9 mouse cellular contexts compared by ENCODE assay signal in the genomic region with DNA sequence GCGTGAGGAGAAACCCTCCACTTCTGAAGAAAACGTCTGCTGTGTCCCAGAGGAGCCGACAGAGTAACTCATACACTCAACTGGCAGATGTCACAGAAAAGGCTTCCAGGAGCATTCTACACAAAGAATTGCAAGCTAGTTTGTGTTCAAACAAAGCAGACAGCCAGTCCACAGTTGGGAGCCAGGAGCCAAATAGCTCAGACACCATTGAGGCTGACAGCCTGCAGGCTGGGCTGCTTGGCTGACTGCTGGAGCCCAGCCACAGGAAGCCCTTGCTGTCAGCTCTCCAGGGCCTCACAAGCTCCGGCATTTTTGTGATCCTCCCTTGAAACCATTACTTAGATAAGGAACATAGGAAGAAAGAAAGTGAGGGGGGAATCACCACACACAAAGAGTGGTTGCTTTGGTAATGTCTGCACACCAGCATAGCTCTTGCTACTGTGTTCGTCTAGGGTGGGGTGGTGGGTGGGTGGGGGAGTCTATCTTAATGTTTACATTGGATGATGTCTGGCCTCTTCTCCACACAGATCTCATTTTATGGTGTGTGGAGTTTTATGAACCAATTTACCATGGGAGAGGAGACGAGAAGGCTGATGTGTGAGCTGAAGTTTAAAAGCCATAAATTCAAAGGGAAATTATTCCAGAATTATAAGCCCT.
A peak's percentile ranks its signal among the peaks of the same experiment; 100 is the strongest.
DNase-seq lines count a peak whose midpoint lies in the region; ATAC-seq lines count a peak whose summit lies in the region.
"Had no signal": no experiment of that assay in that cellular context is flagged by ENCODE, and none has a peak within 500 bp of the region (broad histone marks: within the 10 kb centered on the region; RNA-seq: fewer than 3 reads in every experiment).

No protein-coding gene starts in this region.

- H3K9me3 ChIP-seq in embryonic facial prominence, embryonic 11.5 days (replicated peaks; ENCODE audit: control insufficient read depth, low read length): no peaks in the 10 kb centered on the region
- H3K9me3 ChIP-seq in stomach, embryonic 15.5 days: no peaks in the 10 kb centered on the region

- no peak overlapping the region for H3K4me2 ChIP-seq in embryonic facial prominence, embryonic 11.5 days (ENCODE audit: low read depth, low read length)
- H3K4me2 ChIP-seq in stomach, embryonic 15.5 days: peak overlapping the region; percentile 8; the same call in 1 of the 2 replicates

- ATAC-seq in embryonic facial prominence, embryonic 11.5 days (replicated peaks; ENCODE audit: insufficient number of reproducible peaks, low FRiP score, low TSS enrichment, low read depth): no peak
- ATAC-seq in stomach, embryonic 15.5 days (ENCODE audit: insufficient read depth, low FRiP score, low read depth): no peak; the same call in 1 of the 2 replicates

- H3K36me3 ChIP-seq in embryonic facial prominence, embryonic 11.5 days (replicated peaks; ENCODE audit: control insufficient read depth, insufficient read depth, low read depth, low read length): no peaks in the 10 kb centered on the region
- no peaks in the 10 kb centered on the region for H3K36me3 ChIP-seq in stomach, embryonic 15.5 days

- no peak overlapping the region for H3K4me3 ChIP-seq in embryonic facial prominence, embryonic 11.5 days (ENCODE audit: low read depth, low read length)
- H3K4me3 ChIP-seq in stomach, embryonic 15.5 days (replicated peaks): no peak overlapping the region
- H3K4me3 ChIP-seq: heart, adult 2 months; myocyte had no signal

- H3K27me3 ChIP-seq in embryonic facial prominence, embryonic 11.5 days (ENCODE audit: control insufficient read depth, insufficient read depth, low read length): no peaks in the 10 kb centered on the region
- H3K27me3 ChIP-seq in stomach, embryonic 15.5 days (replicated peaks): no peaks in the 10 kb centered on the region

- H3K9ac ChIP-seq in embryonic facial prominence, embryonic 11.5 days (replicated peaks; ENCODE audit: low read length): no peak overlapping the region
- no peak overlapping the region for H3K9ac ChIP-seq in stomach, embryonic 15.5 days

- H3K27ac ChIP-seq in embryonic facial prominence, embryonic 11.5 days (replicated peaks; ENCODE audit: low read depth, low read length): no peak overlapping the region
- H3K27ac ChIP-seq in stomach, embryonic 15.5 days: peak overlapping the region; percentile 55; the same call in 1 of the 2 replicates
- H3K27ac ChIP-seq: heart, adult 2 months had no signal

- intact Hi-C loops in left cerebral cortex, postnatal 14 days (cut with DNase I): no loop called here
- intact Hi-C loops in heart, postnatal 25 days (cut with DNase I): no loop called here

- DNase-seq in left cerebral cortex, postnatal 14 days (ENCODE audit: low spot score in 2 of 2): peak; percentile 8 to 18
- no peak for DNase-seq in left cerebral cortex, adult 18-20 months (ENCODE audit: low spot score in 2 of 2)
- DNase-seq in embryonic facial prominence, embryonic 11.5 days (ENCODE audit: low spot score): peak; percentile 6
- DNase-seq in heart, postnatal 25 days (ENCODE audit: low spot score): peak; percentile 1
- peak; percentile 56 for DNase-seq in lung, postnatal 14 days
- DNase-seq in thymus, postnatal 10 days (ENCODE audit: low spot score in 2 of 2): no peak

- H3K4me1 ChIP-seq in embryonic facial prominence, embryonic 11.5 days (ENCODE audit: control insufficient read depth, insufficient read depth, low read length): no peaks in the 10 kb centered on the region
- peaks cover 12% of the 10 kb centered on the region; the same call in 1 of the 2 replicates for H3K4me1 ChIP-seq in stomach, embryonic 15.5 days

- WGBS in embryonic facial prominence, embryonic 11.5 days: 39% methylated on average over 6 of the region's 6 CpGs
- WGBS in stomach, embryonic 15.5 days: 21% methylated on average over 6 of the region's 6 CpGs

Comparison
In these comparisons a context has a peak if more than half of its experiments do, and no peak if none do; other contexts are left out.
1. DNase-seq: peak in left cerebral cortex, postnatal 14 days (2 of 2), embryonic facial prominence, embryonic 11.5 days (single experiment), heart, postnatal 25 days (single experiment) and lung, postnatal 14 days (single experiment); none in left cerebral cortex, adult 18-20 months (0 of 2) and thymus, postnatal 10 days (0 of 2).